Mouse (Mus musculus): ENCODE data around the gene 6430531B16Rik. TPM values are rescaled to one million over a fixed set of nuclear protein-coding genes. Genes with fewer than 3 reads are reported as not detected.

6430531B16Rik gene
- total RNA-seq (2021), result under 1 TPM in 1 of 2 experiments, not detected in 1; 0.39 TPM
- long read RNA-seq, experiment 1, result 0 reads
- long read RNA-seq, experiment 2, result 0 reads

- peak; percentile 93 for DNase-seq
Observed at GRCm38 (mm10) chr7:139978278-139978892, at the start of gene 6430531B16Rik. Gene 6430531B16Rik, minus strand, starts transcription at chr7:139978755.

- no peak for DNase-seq
Observed at GRCm38 (mm10) chr7:140011336-140011735, 32.8 kb upstream of the 6430531B16Rik start.

GRCm38 (mm10) chr7:140007781-140008180, 29.2 kb upstream of the 6430531B16Rik start:
- DNase-seq, result no peak

GRCm38 (mm10) chr7:140006861-140007611, 28.5 kb upstream of the 6430531B16Rik start:
- no peak for DNase-seq

GRCm38 (mm10) chr7:140004666-140005065, 26.1 kb upstream of the 6430531B16Rik start:
- DNase-seq, result no peak

- no peak for DNase-seq
Observed at GRCm38 (mm10) chr7:140001086-140001740, 22.7 kb upstream of the 6430531B16Rik start.

GRCm38 (mm10) chr7:139998691-139999350, 20.3 kb upstream of the 6430531B16Rik start:
- DNase-seq, result no peak

- DNase-seq, result peak; percentile 80
Observed at GRCm38 (mm10) chr7:139994676-139995075, 16.1 kb upstream of the 6430531B16Rik start.

GRCm38 (mm10) chr7:139994202-139994601, 15.6 kb upstream of the 6430531B16Rik start:
- DNase-seq, result no peak

- DNase-seq, result no peak
Observed at GRCm38 (mm10) chr7:139993532-139993931, 15.0 kb upstream of the 6430531B16Rik start.

- peak; percentile 70 for DNase-seq
Observed at GRCm38 (mm10) chr7:139992406-139992805, 13.9 kb upstream of the 6430531B16Rik start, which contains the start of gene Adam8. Gene Adam8, minus strand, starts transcription at chr7:139992562.

- DNase-seq, result no peak
Observed at GRCm38 (mm10) chr7:139990864-139991394, 12.4 kb upstream of the 6430531B16Rik start.

- no peak for DNase-seq
Observed at GRCm38 (mm10) chr7:139988272-139988671, 9.7 kb upstream of the 6430531B16Rik start.

GRCm38 (mm10) chr7:139984505-139984904, 6.0 kb upstream of the 6430531B16Rik start:
- no peak for DNase-seq

GRCm38 (mm10) chr7:139982058-139982457, 3.5 kb upstream of the 6430531B16Rik start:
- no peak for DNase-seq

- no peak for DNase-seq
Observed at GRCm38 (mm10) chr7:139980778-139981177, 2.2 kb upstream of the 6430531B16Rik start.

GRCm38 (mm10) chr7:139979011-139979719, 610 bp upstream of the 6430531B16Rik start:
- DNase-seq, result peak; percentile 37

GRCm38 (mm10) chr7:139975471-139975870, 3.1 kb downstream of the 6430531B16Rik start:
- DNase-seq, result no peak

- DNase-seq, result no peak
Observed at GRCm38 (mm10) chr7:139974307-139974706, 4.2 kb downstream of the 6430531B16Rik start.

GRCm38 (mm10) chr7:139972923-139973331, 5.6 kb downstream of the 6430531B16Rik start:
- DNase-seq, result no peak

- peak; percentile 54 for DNase-seq
Observed at GRCm38 (mm10) chr7:139971436-139971835, 7.1 kb downstream of the 6430531B16Rik start.
